Mouse (Mus musculus): Measurements from ENCODE around the gene Krtap9-3. TPM values are rescaled to one million over a fixed set of nuclear protein-coding genes. Genes with fewer than 3 reads are reported as not detected.
A peak's percentile ranks its signal among the peaks of the same experiment; 100 is the strongest.

Krtap9-3 gene
- polyA plus RNA-seq, 1 experiment from 2014 or later, result not detected

- no peak overlapping the region for H3K4me3 ChIP-seq (ENCODE audit: low read depth, low read length)
- no peak overlapping the region for H3K27ac ChIP-seq (ENCODE audit: low read depth, low read length)
- H3K9ac ChIP-seq (ENCODE audit: low read depth, low read length), result no peak overlapping the region
- no peaks in the 10 kb centered on the region for H3K4me1 ChIP-seq (replicated peaks; ENCODE audit: control insufficient read depth, insufficient read depth, low read length)
- H3K4me2 ChIP-seq (replicated peaks; ENCODE audit: low read depth), result no peak overlapping the region
- H3K36me3 ChIP-seq (ENCODE audit: control insufficient read depth, insufficient read depth), result no peaks in the 10 kb centered on the region
- TF ChIP-seq CTCF (IDR thresholded peaks at IDR 0.05; ENCODE audit: low read depth), result no peak
- 70% methylated on average over 3 of the region's 3 CpGs for WGBS
- H3K9me3 ChIP-seq (ENCODE audit: control insufficient read depth), result no peaks in the 10 kb centered on the region
- no peak for ATAC-seq
- no peaks in the 10 kb centered on the region for H3K27me3 ChIP-seq (replicated peaks; ENCODE audit: control insufficient read depth, insufficient read depth, low read length)
Observed at GRCm38 (mm10) chr11:99557976-99558745, 39.7 kb downstream of the Krtap9-3 start.

GRCm38 (mm10) chr11:99556753-99557152, 41.2 kb downstream of the Krtap9-3 start, which contains the start of gene Krtap3-2:
Gene Krtap3-2, minus strand, starts transcription at chr11:99556853.
- H3K9me3 ChIP-seq (ENCODE audit: control insufficient read depth), result no peaks in the 10 kb centered on the region
- no peaks in the 10 kb centered on the region for H3K36me3 ChIP-seq (ENCODE audit: control insufficient read depth, insufficient read depth)
- no peak for ATAC-seq
- H3K9ac ChIP-seq (ENCODE audit: low read depth, low read length), result no peak within 1 kb of the TSS
- no peaks in the 10 kb centered on the region for H3K4me1 ChIP-seq (replicated peaks; ENCODE audit: control insufficient read depth, insufficient read depth, low read length)
- no peak for TF ChIP-seq CTCF (IDR thresholded peaks at IDR 0.05; ENCODE audit: low read depth)
- H3K4me3 ChIP-seq (ENCODE audit: low read depth, low read length), result no peak within 1 kb of the TSS
- no peak within 1 kb of the TSS for H3K27ac ChIP-seq (ENCODE audit: low read depth, low read length)
- no peak within 1 kb of the TSS for H3K4me2 ChIP-seq (replicated peaks; ENCODE audit: low read depth)
- 88% methylated on average over 1 of the region's 2 CpGs for WGBS
- no peaks in the 10 kb centered on the region for H3K27me3 ChIP-seq (replicated peaks; ENCODE audit: control insufficient read depth, insufficient read depth, low read length)

- Histone ChIP-seq H3K4me1 (replicated peaks; ENCODE audit: control insufficient read depth, insufficient read depth, low read length) (no peaks in the 10 kb centered on the region), H3K9ac (ENCODE audit: low read depth, low read length) (no peak overlapping the region), H3K4me3 (ENCODE audit: low read depth, low read length) (no peak overlapping the region), H3K9me3 (ENCODE audit: control insufficient read depth) (no peaks in the 10 kb centered on the region), H3K4me2 (replicated peaks; ENCODE audit: low read depth) (no peak overlapping the region), H3K27ac (ENCODE audit: low read depth, low read length) (no peak overlapping the region), H3K27me3 (replicated peaks; ENCODE audit: control insufficient read depth, insufficient read depth, low read length) (no peaks in the 10 kb centered on the region), H3K36me3 (ENCODE audit: control insufficient read depth, insufficient read depth) (no peaks in the 10 kb centered on the region)
- WGBS, result 85% methylated on average over 2 of the region's 2 CpGs
- no peak for ATAC-seq
- TF ChIP-seq CTCF (IDR thresholded peaks at IDR 0.05; ENCODE audit: low read depth), result no peak
Observed at GRCm38 (mm10) chr11:99556195-99556594, 41.7 kb downstream of the Krtap9-3 start.

- TF ChIP-seq CTCF (IDR thresholded peaks at IDR 0.05; ENCODE audit: low read depth), result no peak
- H3K27ac ChIP-seq (ENCODE audit: low read depth, low read length), result no peak within 1 kb of the TSS
Observed at GRCm38 (mm10) chr11:99550765-99551164, 47.1 kb downstream of the Krtap9-3 start, which contains the start of gene Krtap3-3. Gene Krtap3-3, minus strand, starts transcription at chr11:99550865.

GRCm38 (mm10) chr11:99547892-99548291, 50.0 kb downstream of the Krtap9-3 start:
- no peak for ATAC-seq
- TF ChIP-seq CTCF (IDR thresholded peaks at IDR 0.05; ENCODE audit: low read depth), result peak; percentile 36; the same call in 1 of the 2 replicates

More at GRCm38 (mm10) chr11:99550765-99551164, 47.1 kb downstream of the Krtap9-3 start, which contains the start of gene Krtap3-3:
- ATAC-seq, result no peak
- H3K9me3 ChIP-seq (ENCODE audit: control insufficient read depth), result no peaks in the 10 kb centered on the region
- H3K4me3 ChIP-seq (ENCODE audit: low read depth, low read length), result no peak within 1 kb of the TSS
- WGBS, result 67% methylated on average over 4 of the region's 4 CpGs
- no peaks in the 10 kb centered on the region for H3K36me3 ChIP-seq (ENCODE audit: control insufficient read depth, insufficient read depth)
- H3K9ac ChIP-seq (ENCODE audit: low read depth, low read length), result no peak within 1 kb of the TSS
- H3K4me2 ChIP-seq (replicated peaks; ENCODE audit: low read depth), result no peak within 1 kb of the TSS
- H3K27me3 ChIP-seq (replicated peaks; ENCODE audit: control insufficient read depth, insufficient read depth, low read length), result no peaks in the 10 kb centered on the region
- no peaks in the 10 kb centered on the region for H3K4me1 ChIP-seq (replicated peaks; ENCODE audit: control insufficient read depth, insufficient read depth, low read length)

More at GRCm38 (mm10) chr11:99547892-99548291, 50.0 kb downstream of the Krtap9-3 start:
- no peaks in the 10 kb centered on the region for H3K36me3 ChIP-seq (ENCODE audit: control insufficient read depth, insufficient read depth)
- H3K4me3 ChIP-seq (ENCODE audit: low read depth, low read length), result no peak overlapping the region
- H3K9me3 ChIP-seq (ENCODE audit: control insufficient read depth), result no peaks in the 10 kb centered on the region
- no peak overlapping the region for H3K9ac ChIP-seq (ENCODE audit: low read depth, low read length)
- no peak overlapping the region for H3K27ac ChIP-seq (ENCODE audit: low read depth, low read length)
- H3K4me1 ChIP-seq (replicated peaks; ENCODE audit: control insufficient read depth, insufficient read depth, low read length), result no peaks in the 10 kb centered on the region
- H3K4me2 ChIP-seq (replicated peaks; ENCODE audit: low read depth), result no peak overlapping the region
- no peaks in the 10 kb centered on the region for H3K27me3 ChIP-seq (replicated peaks; ENCODE audit: control insufficient read depth, insufficient read depth, low read length)

Other genes with a start within 250 kb of the Krtap9-3 start
- not detected in 2 replicates for gene Krt27, start 247.0 kb downstream of the Krtap9-3 start, polyA plus RNA-seq (2015; fragmentation: Nextera tagmentation; extraction: Ambion mirVana)
- gene Krt28, start 223.2 kb downstream of the Krtap9-3 start, polyA plus RNA-seq (2015; fragmentation: Nextera tagmentation; extraction: Ambion mirVana), result not detected in 2 replicates
- 13.6 and 14.5 TPM in 2 replicates for gene Krt10, start 208.7 kb downstream of the Krtap9-3 start, polyA plus RNA-seq (2015; fragmentation: Nextera tagmentation; extraction: Ambion mirVana)
- gene Krt12, start 175.8 kb downstream of the Krtap9-3 start, polyA plus RNA-seq (2015; fragmentation: Nextera tagmentation; extraction: Ambion mirVana), result 0.07 and 0.10 TPM in 2 replicates
- gene Krt20, start 160.0 kb downstream of the Krtap9-3 start, polyA plus RNA-seq (2015; fragmentation: Nextera tagmentation; extraction: Ambion mirVana), result 166 and 189 TPM in 2 replicates
- gene Krt23, start 105.0 kb downstream of the Krtap9-3 start, polyA plus RNA-seq (2015; fragmentation: Nextera tagmentation; extraction: Ambion mirVana), result 8.0 and 9.9 TPM in 2 replicates
- not detected in 2 replicates for gene Krt39, start 76.8 kb downstream of the Krtap9-3 start, polyA plus RNA-seq (2015; fragmentation: Nextera tagmentation; extraction: Ambion mirVana)
- not detected in 2 replicates for gene Krt40, start 54.9 kb downstream of the Krtap9-3 start, polyA plus RNA-seq (2015; fragmentation: Nextera tagmentation; extraction: Ambion mirVana)
- not detected in 2 replicates for gene Krtap3-3, start 47.2 kb downstream of the Krtap9-3 start, polyA plus RNA-seq (2015; fragmentation: Nextera tagmentation; extraction: Ambion mirVana)
- gene Krtap3-2, start 41.3 kb downstream of the Krtap9-3 start, polyA plus RNA-seq (2015; fragmentation: Nextera tagmentation; extraction: Ambion mirVana), result not detected in 2 replicates
- gene Gm11939, start 38.6 kb downstream of the Krtap9-3 start, polyA plus RNA-seq (2015; fragmentation: Nextera tagmentation; extraction: Ambion mirVana), result not detected in 2 replicates
- gene Krtap3-1, start 31.5 kb downstream of the Krtap9-3 start, polyA plus RNA-seq (2015; fragmentation: Nextera tagmentation; extraction: Ambion mirVana), result 3.4 and 4.2 TPM in 2 replicates
- not detected in 2 replicates for gene Krtap1-5, start 17.1 kb downstream of the Krtap9-3 start, polyA plus RNA-seq (2015; fragmentation: Nextera tagmentation; extraction: Ambion mirVana)
- gene Krtap1-4, start 14.5 kb downstream of the Krtap9-3 start, polyA plus RNA-seq (2015; fragmentation: Nextera tagmentation; extraction: Ambion mirVana), result not detected in 2 replicates
- not detected in 2 replicates for gene Krtap1-3, start 6.8 kb downstream of the Krtap9-3 start, polyA plus RNA-seq (2015; fragmentation: Nextera tagmentation; extraction: Ambion mirVana)
- gene Gm11938, start 5.2 kb upstream of the Krtap9-3 start, polyA plus RNA-seq (2015; fragmentation: Nextera tagmentation; extraction: Ambion mirVana), result not detected in 2 replicates
- not detected in 2 replicates for gene Gm11937, start 12.1 kb upstream of the Krtap9-3 start, polyA plus RNA-seq (2015; fragmentation: Nextera tagmentation; extraction: Ambion mirVana)
- gene Krtap2-4, start 16.7 kb upstream of the Krtap9-3 start, polyA plus RNA-seq (2015; fragmentation: Nextera tagmentation; extraction: Ambion mirVana), result not detected in 2 replicates
- gene Gm11562, start 22.3 kb upstream of the Krtap9-3 start, polyA plus RNA-seq (2015; fragmentation: Nextera tagmentation; extraction: Ambion mirVana), result not detected in 2 replicates
- gene Krtap4-1, start 30.1 kb upstream of the Krtap9-3 start, polyA plus RNA-seq (2015; fragmentation: Nextera tagmentation; extraction: Ambion mirVana), result not detected in 2 replicates
- not detected in 2 replicates for gene Krtap4-2, start 37.0 kb upstream of the Krtap9-3 start, polyA plus RNA-seq (2015; fragmentation: Nextera tagmentation; extraction: Ambion mirVana)
- not detected in 2 replicates for gene Krtap4-7, start 46.0 kb upstream of the Krtap9-3 start, polyA plus RNA-seq (2015; fragmentation: Nextera tagmentation; extraction: Ambion mirVana)
- gene Gm11555, start 52.1 kb upstream of the Krtap9-3 start, polyA plus RNA-seq (2015; fragmentation: Nextera tagmentation; extraction: Ambion mirVana), result not detected in 2 replicates
- not detected in 2 replicates for gene Gm11563, start 60.9 kb upstream of the Krtap9-3 start, polyA plus RNA-seq (2015; fragmentation: Nextera tagmentation; extraction: Ambion mirVana)
- not detected in 2 replicates for gene Krtap4-6, start 67.9 kb upstream of the Krtap9-3 start, polyA plus RNA-seq (2015; fragmentation: Nextera tagmentation; extraction: Ambion mirVana)
- not detected in 2 replicates for gene Gm14190, start 92.6 kb upstream of the Krtap9-3 start, polyA plus RNA-seq (2015; fragmentation: Nextera tagmentation; extraction: Ambion mirVana)
- gene Gm14180, start 136.2 kb upstream of the Krtap9-3 start, polyA plus RNA-seq (2015; fragmentation: Nextera tagmentation; extraction: Ambion mirVana), result not detected in 2 replicates
- gene Gm11595, start 174.8 kb upstream of the Krtap9-3 start, polyA plus RNA-seq (2015; fragmentation: Nextera tagmentation; extraction: Ambion mirVana), result not detected in 2 replicates
- not detected in 2 replicates for gene Krtap4-8, start 182.6 kb upstream of the Krtap9-3 start, polyA plus RNA-seq (2015; fragmentation: Nextera tagmentation; extraction: Ambion mirVana)
- gene Krtap4-9, start 187.1 kb upstream of the Krtap9-3 start, polyA plus RNA-seq (2015; fragmentation: Nextera tagmentation; extraction: Ambion mirVana), result not detected in 2 replicates
- not detected in 2 replicates for gene Gm11596, start 195.4 kb upstream of the Krtap9-3 start, polyA plus RNA-seq (2015; fragmentation: Nextera tagmentation; extraction: Ambion mirVana)
- not detected in 2 replicates for gene Gm11569, start 200.8 kb upstream of the Krtap9-3 start, polyA plus RNA-seq (2015; fragmentation: Nextera tagmentation; extraction: Ambion mirVana)
- gene Gm11554, start 206.3 kb upstream of the Krtap9-3 start, polyA plus RNA-seq (2015; fragmentation: Nextera tagmentation; extraction: Ambion mirVana), result not detected in 2 replicates
- gene Krtap4-13, start 211.8 kb upstream of the Krtap9-3 start, polyA plus RNA-seq (2015; fragmentation: Nextera tagmentation; extraction: Ambion mirVana), result not detected in 2 replicates
- gene Gm11564, start 217.6 kb upstream of the Krtap9-3 start, polyA plus RNA-seq (2015; fragmentation: Nextera tagmentation; extraction: Ambion mirVana), result not detected in 2 replicates
- not detected in 2 replicates for gene 2300003K06Rik, start 240.0 kb upstream of the Krtap9-3 start, polyA plus RNA-seq (2015; fragmentation: Nextera tagmentation; extraction: Ambion mirVana)